Mouse (Mus musculus): ENCODE results near the gene Slc9a1.

Slc9a1 gene

GRCm38 (mm10) chr4:133369553-133370297 lies at the start of gene Slc9a1:
Slc9a1 (plus strand) TSS chr4:133369706.
- DNase-seq (ENCODE audit: inconsistent ontology term), result peak; percentile 93

GRCm38 (mm10) chr4:133328129-133328528 lies 41.4 kb upstream of the Slc9a1 start:
- DNase-seq (ENCODE audit: inconsistent ontology term), result no peak

- DNase-seq (ENCODE audit: inconsistent ontology term), result no peak
Observed at GRCm38 (mm10) chr4:133330296-133330695, 39.2 kb upstream of the Slc9a1 start.

- DNase-seq (ENCODE audit: inconsistent ontology term), result no peak
Observed at GRCm38 (mm10) chr4:133333306-133333705, 36.2 kb upstream of the Slc9a1 start.

GRCm38 (mm10) chr4:133337833-133338520 lies 31.5 kb upstream of the Slc9a1 start:
- DNase-seq (ENCODE audit: inconsistent ontology term), result peak; percentile 9

- DNase-seq (ENCODE audit: inconsistent ontology term), result peak; percentile 62
Observed at GRCm38 (mm10) chr4:133338521-133339095, 30.9 kb upstream of the Slc9a1 start.

- DNase-seq (ENCODE audit: inconsistent ontology term), result peak; percentile 96
Observed at GRCm38 (mm10) chr4:133339148-133339749, 30.3 kb upstream of the Slc9a1 start.

- no peak for DNase-seq (ENCODE audit: inconsistent ontology term)
Observed at GRCm38 (mm10) chr4:133340217-133340616, 29.3 kb upstream of the Slc9a1 start.

- DNase-seq (ENCODE audit: inconsistent ontology term), result peak; percentile 22
Observed at GRCm38 (mm10) chr4:133344112-133344511, 25.4 kb upstream of the Slc9a1 start.

- DNase-seq (ENCODE audit: inconsistent ontology term), result no peak
Observed at GRCm38 (mm10) chr4:133345702-133346101, 23.8 kb upstream of the Slc9a1 start.

- no peak for DNase-seq (ENCODE audit: inconsistent ontology term)
Observed at GRCm38 (mm10) chr4:133346577-133346976, 22.9 kb upstream of the Slc9a1 start.

GRCm38 (mm10) chr4:133347624-133348023 lies 21.9 kb upstream of the Slc9a1 start:
- DNase-seq (ENCODE audit: inconsistent ontology term), result no peak

- DNase-seq (ENCODE audit: inconsistent ontology term), result no peak
Observed at GRCm38 (mm10) chr4:133348051-133348775, 21.3 kb upstream of the Slc9a1 start.

GRCm38 (mm10) chr4:133352797-133353196 lies 16.7 kb upstream of the Slc9a1 start:
- no peak for DNase-seq (ENCODE audit: inconsistent ontology term)

GRCm38 (mm10) chr4:133353367-133354365 lies 15.8 kb upstream of the Slc9a1 start, which contains the start of gene Wdtc1:
Wdtc1 (minus strand) TSS chr4:133353481.
- no peak for DNase-seq (ENCODE audit: inconsistent ontology term)

GRCm38 (mm10) chr4:133354641-133355040 lies 14.9 kb upstream of the Slc9a1 start:
- no peak for DNase-seq (ENCODE audit: inconsistent ontology term)

- peak; percentile 48 for DNase-seq (ENCODE audit: inconsistent ontology term)
Observed at GRCm38 (mm10) chr4:133370298-133371274, 1.1 kb downstream of the Slc9a1 start.

GRCm38 (mm10) chr4:133371621-133372277 lies 2.2 kb downstream of the Slc9a1 start:
- no peak for DNase-seq (ENCODE audit: inconsistent ontology term)

GRCm38 (mm10) chr4:133372278-133372665 lies 2.8 kb downstream of the Slc9a1 start:
- DNase-seq (ENCODE audit: inconsistent ontology term), result no peak

Data from Muller cell, postnatal 12 days (primary cell).